Mouse (Mus musculus) intestine, embryonic 15.5 days (tissue): Measurements from ENCODE around the gene Agtpbp1. TPM values are rescaled to one million over a fixed set of nuclear protein-coding genes. Genes with fewer than 3 reads are reported as not detected.

Experiments
- ATAC-seq: fragments of 200-750 bp; cut with Nextera tagmentation; 2 replicates; pipeline ENCODE4 v1.8.0; 2017; ENCODE audit warnings: moderate TSS enrichment, moderate library complexity
- H3K27ac ChIP-seq: fragments of 300-500 bp; sonication (generic); 2 replicates; pipeline ENCODE4 v1.5.1; 2015; ENCODE audit warnings: mild to moderate bottlenecking, inconsistent platforms
- H3K27me3 ChIP-seq: fragments of 300-500 bp; sonication (generic); replicated peaks from 2 replicates; pipeline ENCODE4 v1.6.1; 2015; ENCODE audit warnings: inconsistent platforms
- H3K36me3 ChIP-seq: fragments of 300-500 bp; sonication (generic); 2 replicates; pipeline ENCODE4 v1.6.1; 2015; ENCODE audit warnings: inconsistent platforms
- H3K4me1 ChIP-seq: fragments of 300-500 bp; sonication (generic); replicated peaks from 2 replicates; pipeline ENCODE4 v1.6.1; 2015; ENCODE audit warnings: inconsistent platforms
- H3K4me2 ChIP-seq: fragments of 300-500 bp; sonication (generic); replicated peaks from 2 replicates; pipeline ENCODE4 v1.6.1; 2015; ENCODE audit warnings: mild to moderate bottlenecking, inconsistent platforms
- H3K4me3 ChIP-seq: fragments of 300-500 bp; sonication (generic); replicated peaks from 2 replicates; pipeline ENCODE4 v1.5.1; 2015; ENCODE audit warnings: inconsistent platforms
- H3K9ac ChIP-seq: fragments of 300-500 bp; sonication (generic); 2 replicates; pipeline ENCODE4 v1.6.1; 2015; ENCODE audit warnings: inconsistent platforms
- H3K9me3 ChIP-seq: fragments of 300-500 bp; sonication (generic); 2 replicates; pipeline ENCODE4 v1.6.1; 2016; ENCODE audit warnings: inconsistent platforms
- WGBS: fragments of 180-500 bp; shearing (Covaris S2); methylation state at CpG from one replicate; pipeline ENCODE4 v1.1.7; 2015; 5-methylcytosine and 5-hydroxymethylcytosine counted together
- polyA plus RNA-seq: library from polyadenylated mRNA; unstranded; fragments of >200 nt; fragmentation: Nextera tagmentation; extraction: Ambion mirVana; gene quantifications from 2 replicates; pipeline ENCODE4 v1.2.1, GENCODE M21; 2015

Gene Agtpbp1
- polyA plus RNA-seq, 1 experiment from 2014 or later, result 15.7 TPM

DNA sequence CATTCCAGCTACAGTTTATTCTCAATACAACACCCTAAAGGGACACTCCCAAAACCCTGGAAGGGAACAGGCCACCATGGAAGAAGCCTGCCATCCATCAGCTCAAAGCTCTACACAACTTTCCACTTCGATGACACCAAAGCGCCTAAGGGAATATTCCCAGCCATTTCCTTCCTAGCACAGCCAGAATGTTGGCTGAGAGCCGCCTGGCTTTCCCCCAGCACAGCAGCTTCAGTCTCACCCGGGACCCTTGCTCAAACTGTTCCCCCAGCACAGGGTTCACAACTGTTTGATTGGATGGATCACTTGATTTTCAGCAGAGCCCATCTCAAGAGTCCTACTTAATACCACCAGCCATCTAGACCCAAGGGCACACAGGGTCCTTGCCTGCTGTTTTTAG, 37.3 kb downstream of the Agtpbp1 start:
- H3K27me3 ChIP-seq, result no peaks in the 10 kb centered on the region
- H3K4me2 ChIP-seq, result no peak overlapping the region
- 53% methylated on average over 4 of the region's 4 CpGs for WGBS
- H3K4me1 ChIP-seq, result peaks cover 12% of the 10 kb centered on the region
- no peaks in the 10 kb centered on the region for H3K36me3 ChIP-seq
- H3K4me3 ChIP-seq, result no peak overlapping the region
- no peak for ATAC-seq
- H3K9ac ChIP-seq, result no peak overlapping the region
- no peaks in the 10 kb centered on the region for H3K9me3 ChIP-seq
- no peak overlapping the region for H3K27ac ChIP-seq

DNA sequence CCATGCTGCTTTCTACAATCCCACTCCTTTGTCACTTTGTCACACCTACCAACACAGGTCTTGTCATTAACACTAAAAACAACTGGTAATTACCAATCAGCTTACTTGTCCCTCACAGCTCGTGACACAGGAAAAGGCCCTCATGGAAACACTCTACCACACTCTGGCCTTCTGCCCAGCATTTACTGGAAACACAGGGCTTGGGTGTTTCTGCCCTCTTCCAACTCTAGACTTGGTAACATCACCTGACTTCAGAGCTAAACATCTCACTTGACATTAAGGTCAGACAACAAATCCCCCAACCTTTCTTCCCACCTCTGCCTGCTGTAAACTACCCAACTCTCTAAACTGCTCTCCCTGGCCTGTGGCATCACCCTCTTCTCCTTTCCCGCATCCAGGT, 37.9 kb downstream of the Agtpbp1 start:
- Histone ChIP-seq H3K4me1 (peaks cover 12% of the 10 kb centered on the region), H3K4me2 (no peak overlapping the region), H3K36me3 (no peaks in the 10 kb centered on the region), H3K27ac (no peak overlapping the region), H3K9me3 (no peaks in the 10 kb centered on the region), H3K4me3 (no peak overlapping the region), H3K9ac (no peak overlapping the region), H3K27me3 (no peaks in the 10 kb centered on the region)
- no peak for ATAC-seq
- 77% methylated on average over 2 of the region's 2 CpGs for WGBS

DNA sequence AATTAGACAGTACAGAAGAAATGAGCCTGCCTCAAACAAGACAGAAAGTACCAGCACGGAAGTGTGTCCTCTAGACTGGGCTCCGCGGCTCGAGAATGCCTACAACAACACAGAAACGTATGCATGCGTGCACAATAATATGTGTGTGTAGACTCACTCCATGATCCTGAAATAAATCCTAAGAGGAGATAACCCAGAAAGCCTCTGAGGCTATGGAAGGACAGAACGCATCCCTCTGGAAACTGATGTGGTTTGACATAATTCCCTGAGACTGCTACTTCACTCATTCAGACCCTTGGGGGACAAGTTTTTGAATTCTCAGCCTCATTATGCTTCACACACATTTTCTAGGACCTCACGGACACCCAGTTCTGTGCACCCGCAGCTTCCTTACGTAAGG, 42.6 kb downstream of the Agtpbp1 start:
- no peak for ATAC-seq
- no peak overlapping the region for H3K4me2 ChIP-seq
- no peak overlapping the region for H3K9ac ChIP-seq
- H3K9me3 ChIP-seq, result no peaks in the 10 kb centered on the region
- 89% methylated on average over 10 of the region's 10 CpGs for WGBS
- H3K4me1 ChIP-seq, result peaks cover 7% of the 10 kb centered on the region
- no peak overlapping the region for H3K27ac ChIP-seq
- no peaks in the 10 kb centered on the region for H3K36me3 ChIP-seq
- H3K4me3 ChIP-seq, result no peak overlapping the region
- H3K27me3 ChIP-seq, result no peaks in the 10 kb centered on the region

DNA sequence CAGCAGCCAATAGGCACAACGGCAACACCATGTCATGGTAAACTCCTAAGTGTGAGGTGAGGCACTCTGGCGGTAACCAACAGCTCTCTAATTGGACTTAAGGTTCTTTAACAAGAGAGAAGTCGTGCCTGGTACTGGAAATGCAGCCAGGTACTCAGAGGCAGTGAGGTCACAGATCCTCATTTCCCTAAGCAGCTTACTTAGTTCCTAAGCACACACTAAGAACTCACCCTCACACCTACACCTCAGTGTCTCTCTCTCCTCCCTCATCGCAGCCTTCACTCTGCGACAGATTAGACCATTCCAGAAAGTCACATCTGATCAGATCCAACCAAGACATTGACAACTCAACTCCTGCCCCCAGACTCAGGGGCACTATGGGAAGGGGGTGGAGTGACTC, 45.0 kb downstream of the Agtpbp1 start:
- Histone ChIP-seq H3K27ac (no peak overlapping the region), H3K4me3 (no peak overlapping the region), H3K4me2 (no peak overlapping the region), H3K36me3 (no peaks in the 10 kb centered on the region), H3K9me3 (no peaks in the 10 kb centered on the region), H3K4me1 (no peaks in the 10 kb centered on the region), H3K9ac (no peak overlapping the region), H3K27me3 (no peaks in the 10 kb centered on the region)
- no peak for ATAC-seq
- WGBS, result 83% methylated on average over 5 of the region's 5 CpGs

DNA sequence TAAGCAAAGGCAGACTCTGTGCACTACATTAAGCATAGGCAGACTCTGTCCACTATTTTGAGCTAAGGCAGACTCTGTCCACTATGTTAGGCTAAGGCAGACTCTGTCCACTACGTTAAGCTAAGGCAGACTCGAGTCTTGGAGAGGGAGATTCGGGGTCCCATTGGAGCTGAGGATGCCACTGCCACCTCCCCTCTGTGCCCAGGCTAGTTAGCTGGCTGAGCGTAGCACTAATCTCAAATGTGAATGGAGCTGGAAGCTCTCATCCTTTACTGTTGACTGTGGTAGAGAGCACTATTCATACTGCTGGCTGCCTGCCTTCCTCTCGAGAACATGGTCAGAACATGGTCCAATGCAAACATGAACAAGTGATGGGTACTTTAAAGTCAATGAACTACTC, 46.4 kb downstream of the Agtpbp1 start:
- Histone ChIP-seq H3K27ac (no peak overlapping the region), H3K36me3 (no peaks in the 10 kb centered on the region), H3K27me3 (no peaks in the 10 kb centered on the region), H3K4me1 (no peaks in the 10 kb centered on the region), H3K9me3 (no peaks in the 10 kb centered on the region), H3K9ac (no peak overlapping the region), H3K4me3 (no peak overlapping the region), H3K4me2 (no peak overlapping the region)
- 86% methylated on average over 5 of the region's 5 CpGs for WGBS
- no peak for ATAC-seq

DNA sequence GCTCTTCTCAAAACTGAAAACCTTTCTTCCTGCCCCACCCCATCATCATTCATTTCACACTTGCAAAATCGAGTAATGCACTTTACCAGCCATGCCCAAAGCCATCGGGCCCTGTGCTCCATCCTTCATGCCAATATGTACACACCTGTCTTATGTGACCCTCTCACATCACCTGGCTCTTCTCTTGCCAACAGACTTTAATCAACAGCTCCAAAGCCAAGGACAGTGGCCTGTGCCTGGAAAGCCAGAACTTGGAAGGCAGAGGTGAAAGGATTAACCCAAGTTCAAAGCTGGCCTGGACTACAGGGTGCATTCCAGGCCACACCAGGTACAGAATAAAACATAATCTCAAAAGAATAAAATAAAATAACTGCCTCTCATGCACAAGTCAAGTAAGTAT, 48.4 kb downstream of the Agtpbp1 start:
- no peaks in the 10 kb centered on the region for H3K36me3 ChIP-seq
- H3K9me3 ChIP-seq, result no peaks in the 10 kb centered on the region
- ATAC-seq, result no peak
- no peaks in the 10 kb centered on the region for H3K27me3 ChIP-seq
- H3K4me3 ChIP-seq, result no peak overlapping the region
- H3K4me1 ChIP-seq, result no peaks in the 10 kb centered on the region
- WGBS, result 69% methylated on average over 2 of the region's 2 CpGs
- no peak overlapping the region for H3K4me2 ChIP-seq
- H3K27ac ChIP-seq, result no peak overlapping the region
- no peak overlapping the region for H3K9ac ChIP-seq

DNA sequence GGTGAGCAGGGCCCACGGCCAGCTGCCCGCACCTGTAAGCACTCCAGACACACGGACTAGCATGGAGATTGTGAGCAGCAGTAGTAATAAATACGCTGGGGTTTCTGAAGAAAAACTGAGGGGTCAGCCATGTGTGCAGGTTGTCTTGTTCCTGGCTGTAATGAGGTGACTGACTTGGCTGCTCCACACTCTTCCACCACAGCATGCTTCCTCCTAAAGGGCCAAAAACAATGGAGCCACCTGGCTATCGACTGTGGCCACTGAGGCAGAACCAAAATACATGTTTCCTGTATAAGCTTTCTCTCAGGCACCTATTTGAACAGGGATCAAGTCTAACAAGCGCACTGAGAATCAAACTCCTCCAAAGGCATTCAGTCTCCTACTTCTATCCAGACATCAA, 49.3 kb downstream of the Agtpbp1 start:
- H3K9me3 ChIP-seq, result no peaks in the 10 kb centered on the region
- no peak overlapping the region for H3K9ac ChIP-seq
- no peak for ATAC-seq
- no peaks in the 10 kb centered on the region for H3K36me3 ChIP-seq
- H3K27ac ChIP-seq, result no peak overlapping the region
- H3K4me2 ChIP-seq, result no peak overlapping the region
- H3K4me1 ChIP-seq, result no peaks in the 10 kb centered on the region
- 84% methylated on average over 6 of the region's 6 CpGs for WGBS
- H3K27me3 ChIP-seq, result no peaks in the 10 kb centered on the region
- no peak overlapping the region for H3K4me3 ChIP-seq

DNA sequence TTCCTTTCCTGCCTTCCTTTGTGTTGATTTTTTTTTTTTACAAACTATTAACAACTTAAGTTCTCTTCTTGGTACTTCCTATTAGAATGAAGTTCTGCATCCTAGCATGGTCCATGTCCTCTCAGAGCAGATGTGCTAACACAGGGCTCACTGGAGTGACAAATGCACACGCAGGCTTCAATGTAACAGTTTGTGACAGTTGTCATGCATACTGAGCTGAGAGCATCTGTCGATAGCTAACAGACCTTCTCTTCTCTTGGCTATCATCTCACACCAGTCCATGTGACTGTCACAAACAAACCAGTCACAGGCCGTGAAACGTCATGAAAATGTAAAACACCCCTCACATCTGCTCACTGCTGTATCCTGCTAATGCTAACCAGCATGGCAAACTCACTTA, 50.7 kb downstream of the Agtpbp1 start:
- Histone ChIP-seq H3K27ac (no peak overlapping the region), H3K4me1 (no peaks in the 10 kb centered on the region), H3K4me3 (no peak overlapping the region), H3K4me2 (no peak overlapping the region), H3K9me3 (no peaks in the 10 kb centered on the region), H3K36me3 (no peaks in the 10 kb centered on the region), H3K9ac (no peak overlapping the region), H3K27me3 (no peaks in the 10 kb centered on the region)
- 75% methylated on average over 4 of the region's 4 CpGs for WGBS
- ATAC-seq, result no peak

DNA sequence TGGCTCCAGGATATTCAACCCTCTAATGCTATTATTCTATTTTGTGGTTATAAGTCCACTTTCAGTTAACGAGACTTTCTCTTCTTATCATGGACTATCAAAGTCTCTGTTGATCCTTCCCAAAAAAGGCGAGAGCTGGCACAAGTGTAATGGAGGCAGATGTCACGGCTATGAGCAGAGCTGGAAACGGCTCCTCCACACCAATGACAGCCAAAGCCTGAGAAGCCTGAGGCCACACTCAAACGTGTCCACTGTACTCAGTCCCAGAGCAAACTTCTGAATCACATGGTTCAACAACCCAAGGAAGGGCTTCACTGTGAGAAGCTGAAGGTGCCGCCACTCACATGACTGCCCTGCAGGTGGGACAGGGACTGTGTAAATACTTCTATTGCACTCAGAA, 51.7 kb downstream of the Agtpbp1 start:
- H3K27ac ChIP-seq, result no peak overlapping the region
- H3K4me1 ChIP-seq, result no peaks in the 10 kb centered on the region
- H3K9me3 ChIP-seq, result no peaks in the 10 kb centered on the region
- no peak for ATAC-seq
- H3K9ac ChIP-seq, result no peak overlapping the region
- no peak overlapping the region for H3K4me2 ChIP-seq
- no peaks in the 10 kb centered on the region for H3K36me3 ChIP-seq
- no peak overlapping the region for H3K4me3 ChIP-seq
- H3K27me3 ChIP-seq, result no peaks in the 10 kb centered on the region
- 82% methylated on average over 6 of the region's 6 CpGs for WGBS

DNA sequence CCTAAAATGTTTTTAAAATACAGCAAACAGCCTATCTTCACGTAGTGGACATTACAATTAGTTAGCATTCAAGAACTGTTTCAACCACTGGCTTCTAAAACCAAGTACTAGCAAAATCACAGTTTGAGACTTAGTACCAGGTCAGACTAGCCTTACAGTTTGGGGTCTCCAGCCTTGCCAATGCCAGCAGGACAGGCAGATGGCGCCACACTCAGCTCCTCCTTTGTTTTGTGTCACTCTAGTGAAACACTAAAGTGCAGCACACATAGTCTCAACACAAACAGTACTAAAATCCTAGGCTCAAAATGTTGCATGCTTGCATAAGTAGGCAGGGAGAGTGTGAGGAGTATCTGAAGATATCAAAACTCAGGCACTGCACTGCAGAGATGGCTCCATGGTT, 53.8 kb downstream of the Agtpbp1 start:
- H3K27ac ChIP-seq, result no peak overlapping the region
- H3K4me1 ChIP-seq, result no peaks in the 10 kb centered on the region
- no peak overlapping the region for H3K4me3 ChIP-seq
- H3K36me3 ChIP-seq, result no peaks in the 10 kb centered on the region
- no peaks in the 10 kb centered on the region for H3K27me3 ChIP-seq
- no peak for ATAC-seq
- WGBS, result 68% methylated on average over 2 of the region's 2 CpGs
- H3K9ac ChIP-seq, result no peak overlapping the region
- H3K9me3 ChIP-seq, result no peaks in the 10 kb centered on the region
- no peak overlapping the region for H3K4me2 ChIP-seq

DNA sequence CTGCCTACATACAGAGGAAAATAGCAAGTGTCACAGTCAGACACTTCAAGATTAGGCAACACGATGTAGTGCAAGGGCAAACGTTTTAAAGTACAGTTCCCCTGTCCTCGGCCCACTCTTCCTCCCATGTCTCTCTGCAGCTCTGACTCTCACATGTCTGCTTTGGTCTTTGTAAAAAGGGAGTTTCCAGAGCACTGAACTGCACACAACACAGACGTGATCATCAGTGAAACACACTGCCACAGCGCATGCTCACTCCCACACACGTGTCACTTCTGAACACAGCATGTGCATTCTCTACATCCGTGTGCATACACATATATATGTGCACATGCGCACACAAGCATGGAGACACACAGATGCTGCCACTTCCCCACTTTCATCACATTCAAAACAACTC, 54.5 kb downstream of the Agtpbp1 start:
- ATAC-seq, result no peak
- no peaks in the 10 kb centered on the region for H3K27me3 ChIP-seq
- no peak overlapping the region for H3K9ac ChIP-seq
- no peaks in the 10 kb centered on the region for H3K36me3 ChIP-seq
- 91% methylated on average over 8 of the region's 8 CpGs for WGBS
- H3K4me3 ChIP-seq, result no peak overlapping the region
- no peak overlapping the region for H3K4me2 ChIP-seq
- H3K27ac ChIP-seq, result no peak overlapping the region
- H3K9me3 ChIP-seq, result no peaks in the 10 kb centered on the region
- H3K4me1 ChIP-seq, result no peaks in the 10 kb centered on the region

DNA sequence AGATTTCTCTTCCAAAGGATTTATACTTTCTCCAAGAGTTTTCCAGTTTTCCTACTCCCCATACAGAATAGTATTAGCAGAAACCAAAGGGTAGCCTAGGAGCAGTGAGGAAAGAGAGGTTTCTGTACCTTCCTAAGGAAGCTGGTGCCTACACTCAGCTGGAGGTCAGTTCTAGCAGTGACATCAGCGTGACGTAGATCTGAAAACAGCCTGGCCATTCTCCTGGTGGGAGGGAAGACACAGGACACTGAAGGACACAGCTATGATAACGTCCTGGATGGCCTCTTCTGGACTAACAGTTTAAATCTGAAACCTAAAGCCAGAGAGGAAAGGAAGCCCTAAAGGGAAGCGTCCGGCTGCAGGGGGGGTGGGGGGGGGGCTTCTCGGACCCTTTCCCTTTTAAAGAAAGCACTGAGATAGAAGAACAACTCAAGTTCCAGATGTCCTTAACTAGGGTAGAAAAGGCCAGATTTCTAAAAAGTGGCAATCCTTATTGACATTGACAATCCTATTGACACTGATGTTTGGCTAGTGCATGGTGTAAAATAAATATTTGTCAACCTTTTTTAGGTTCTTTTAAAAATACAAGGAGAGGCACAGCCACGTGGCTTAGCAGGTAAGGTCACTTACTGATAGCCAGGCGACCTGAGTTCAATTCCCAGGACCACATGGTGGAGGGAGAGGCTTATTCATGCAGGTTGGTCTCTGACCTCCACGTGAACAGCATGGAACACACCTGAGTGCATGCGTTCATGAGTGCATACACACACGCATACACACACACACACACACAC, 63.6 kb downstream of the Agtpbp1 start:
- 71% methylated on average over 11 of the region's 11 CpGs for WGBS
- Histone ChIP-seq H3K27ac (no peak overlapping the region), H3K4me3 (no peak overlapping the region), H3K9me3 (no peaks in the 10 kb centered on the region), H3K4me1 (no peaks in the 10 kb centered on the region), H3K27me3 (no peaks in the 10 kb centered on the region), H3K4me2 (no peak overlapping the region), H3K36me3 (no peaks in the 10 kb centered on the region; the same call in 1 of the 2 replicates), H3K9ac (no peak overlapping the region)
- no peak for ATAC-seq

DNA sequence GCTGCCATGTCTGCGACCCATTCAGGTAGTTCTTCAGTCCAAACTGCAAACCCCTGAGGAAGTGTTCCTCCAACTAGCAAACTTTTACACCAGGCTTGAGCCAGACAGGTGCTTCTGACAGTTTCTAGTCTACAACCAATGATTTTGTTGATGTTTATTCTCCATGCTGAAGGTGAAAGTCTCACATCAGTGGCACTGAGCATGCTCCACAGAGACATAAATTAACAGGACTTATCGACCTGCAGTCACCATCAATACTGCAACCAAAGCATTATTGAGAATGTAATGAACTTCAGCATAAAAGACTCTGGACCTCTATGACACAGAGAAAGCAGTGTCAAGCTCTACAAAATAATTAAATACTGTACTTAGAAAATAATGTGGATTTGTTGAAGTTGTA, 64.2 kb downstream of the Agtpbp1 start:
- Histone ChIP-seq H3K9ac (no peak overlapping the region), H3K27ac (no peak overlapping the region), H3K9me3 (no peaks in the 10 kb centered on the region), H3K4me3 (no peak overlapping the region), H3K27me3 (no peaks in the 10 kb centered on the region), H3K4me2 (no peak overlapping the region), H3K36me3 (no peaks in the 10 kb centered on the region; the same call in 1 of the 2 replicates), H3K4me1 (no peaks in the 10 kb centered on the region)
- 91% methylated on average over 2 of the region's 2 CpGs for WGBS
- no peak for ATAC-seq
